Mouse (Mus musculus): Measurements from ENCODE around the gene Recql. TPM values are rescaled to one million over a fixed set of nuclear protein-coding genes. Genes with fewer than 3 reads are reported as not detected.

Recql gene
- polyA plus RNA-seq, 1 experiment from 2014 or later: 14.9 TPM

DNA sequence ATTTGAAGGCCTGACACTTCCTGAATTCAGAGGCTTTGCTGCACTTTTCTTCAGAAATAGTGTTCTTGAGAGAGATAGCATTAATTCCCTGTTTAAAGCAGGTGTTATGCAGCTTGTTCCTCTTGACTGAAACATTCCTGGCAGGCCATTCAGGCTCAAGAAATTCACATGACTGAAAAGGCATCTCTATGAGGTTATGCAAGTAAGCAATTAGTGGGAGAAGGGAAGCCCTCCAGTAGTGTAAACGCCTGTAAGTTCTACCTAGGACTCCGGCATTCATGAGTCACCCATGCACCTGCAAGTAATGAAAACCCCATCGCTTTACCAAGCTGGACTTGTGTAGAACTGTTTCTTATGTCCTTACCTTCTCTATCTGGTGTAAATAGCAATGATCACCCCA is 17.3 kb downstream of the Recql start:
- ATAC-seq (replicated peaks; ENCODE audit: low FRiP score, low read depth): no peak
- Histone ChIP-seq H3K9me3 (replicated peaks; ENCODE audit: low read length) (no peaks in the 10 kb centered on the region), H3K27me3 (ENCODE audit: insufficient read depth, low read length) (no peaks in the 10 kb centered on the region), H3K36me3 (ENCODE audit: insufficient read depth, low read length) (peaks cover 23% of the 10 kb centered on the region), H3K4me2 (ENCODE audit: low read length) (no peak overlapping the region), H3K4me3 (replicated peaks; ENCODE audit: low read depth, low read length) (no peak overlapping the region), H3K9ac (ENCODE audit: low read depth, low read length) (no peak overlapping the region), H3K4me1 (replicated peaks; ENCODE audit: insufficient read depth, low read length) (no peaks in the 10 kb centered on the region), H3K27ac (no peak overlapping the region)
- 88% methylated on average over 3 of the region's 3 CpGs for WGBS
- no peak for DNase-seq (ENCODE audit: low spot score)
- no peak for TF ChIP-seq CTCF (IDR thresholded peaks at IDR 0.05; ENCODE audit: low read depth)

DNA sequence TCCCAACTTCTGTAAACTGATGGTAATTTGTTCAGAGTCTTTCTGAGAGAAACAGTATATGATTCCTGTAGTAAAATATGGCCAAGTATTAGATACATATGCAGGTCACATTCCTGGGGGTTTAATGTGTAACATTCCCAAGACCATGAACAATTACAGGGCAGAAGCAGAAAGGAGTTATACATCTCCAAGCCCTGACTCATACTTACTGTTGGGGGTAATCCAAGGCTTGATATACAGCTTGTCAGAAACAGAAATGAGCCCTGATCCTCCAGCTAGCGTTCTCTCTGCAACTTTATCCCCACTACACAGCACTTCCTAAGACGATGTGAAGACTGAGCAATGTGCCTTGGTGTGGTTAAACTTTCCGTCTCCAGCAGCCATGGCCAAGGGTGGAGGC is 19.3 kb downstream of the Recql start:
- no peak for DNase-seq (ENCODE audit: low spot score)
- H3K4me2 ChIP-seq (ENCODE audit: low read length): no peak overlapping the region
- H3K36me3 ChIP-seq (ENCODE audit: insufficient read depth, low read length): peaks cover 27% of the 10 kb centered on the region
- no peak for TF ChIP-seq CTCF (IDR thresholded peaks at IDR 0.05; ENCODE audit: low read depth)
- no peaks in the 10 kb centered on the region for H3K9me3 ChIP-seq (replicated peaks; ENCODE audit: low read length)
- ATAC-seq (replicated peaks; ENCODE audit: low FRiP score, low read depth): no peak
- H3K9ac ChIP-seq (ENCODE audit: low read depth, low read length): no peak overlapping the region
- no peak overlapping the region for H3K27ac ChIP-seq
- H3K27me3 ChIP-seq (ENCODE audit: insufficient read depth, low read length): no peaks in the 10 kb centered on the region
- no peak overlapping the region for H3K4me3 ChIP-seq (replicated peaks; ENCODE audit: low read depth, low read length)
- 91% methylated on average over 3 of the region's 3 CpGs for WGBS
- no peaks in the 10 kb centered on the region for H3K4me1 ChIP-seq (replicated peaks; ENCODE audit: insufficient read depth, low read length)

DNA sequence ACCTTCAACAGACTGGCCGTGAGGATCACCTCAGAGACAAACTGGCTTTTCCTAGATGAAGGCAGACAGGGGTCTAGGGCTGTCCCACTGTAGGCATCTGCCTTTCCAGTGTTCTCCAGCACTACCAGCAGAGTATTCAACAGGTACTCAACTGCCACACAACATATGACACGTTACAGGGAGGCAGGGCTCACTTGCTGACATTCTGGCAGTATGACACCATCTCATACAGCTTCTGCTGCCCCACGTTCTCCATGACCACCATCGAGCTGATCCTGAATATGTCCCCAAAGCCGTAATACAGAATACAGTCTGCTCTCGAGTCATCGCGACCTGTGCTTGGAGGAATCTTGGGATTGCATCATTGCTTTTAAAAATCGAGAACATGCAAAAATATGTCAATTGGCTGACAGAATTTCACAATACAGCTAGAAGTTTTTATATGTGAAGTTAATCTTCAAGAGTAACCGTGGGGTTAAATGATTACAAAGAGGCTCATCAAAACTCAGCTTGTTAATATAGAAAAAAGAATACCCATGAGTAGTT is 20.3 kb downstream of the Recql start:
- no peaks in the 10 kb centered on the region for H3K4me1 ChIP-seq (replicated peaks; ENCODE audit: insufficient read depth, low read length)

DNA sequence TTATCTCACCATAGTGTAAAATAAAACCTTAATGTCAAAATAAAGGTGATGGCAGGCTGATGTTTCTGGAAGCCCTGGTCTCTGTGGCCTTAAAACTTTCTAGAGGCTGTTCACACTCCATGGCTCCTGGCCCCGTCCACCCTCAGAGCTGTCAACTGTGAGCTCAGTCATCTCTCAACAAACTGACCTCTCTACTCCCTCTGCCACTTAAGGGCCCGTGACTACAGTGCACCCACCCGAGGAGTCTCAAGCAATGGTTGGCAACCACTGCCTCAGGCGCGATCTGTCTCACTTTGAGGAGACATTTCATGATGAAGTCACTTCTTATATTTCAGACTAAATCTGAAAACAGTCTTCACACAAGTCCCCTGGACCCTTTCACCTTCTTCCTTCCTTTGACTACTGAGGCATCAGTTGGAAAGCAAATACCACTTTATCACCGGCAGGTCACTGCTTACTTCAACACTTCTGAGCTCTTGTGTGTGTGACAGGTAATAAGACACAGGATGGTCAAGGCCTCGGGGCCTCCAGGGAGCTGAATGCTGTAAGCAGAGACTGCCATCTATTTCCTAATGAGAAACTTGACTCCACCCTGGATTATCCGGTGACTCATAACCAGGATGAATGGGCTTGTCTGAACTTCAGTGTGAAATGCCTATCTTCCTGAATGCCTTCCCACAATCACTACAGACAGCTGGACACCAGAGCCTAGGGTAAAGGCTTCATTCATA is 21.0 kb downstream of the Recql start:
- ATAC-seq (replicated peaks; ENCODE audit: low FRiP score, low read depth): peak; percentile 79
- WGBS: 48% methylated on average over 8 of the region's 8 CpGs
- Histone ChIP-seq H3K9me3 (replicated peaks; ENCODE audit: low read length) (no peaks in the 10 kb centered on the region), H3K9ac (ENCODE audit: low read depth, low read length) (no peak overlapping the region), H3K27me3 (ENCODE audit: insufficient read depth, low read length) (no peaks in the 10 kb centered on the region), H3K4me3 (replicated peaks; ENCODE audit: low read depth, low read length) (no peak overlapping the region), H3K27ac (no peak overlapping the region), H3K4me1 (replicated peaks; ENCODE audit: insufficient read depth, low read length) (no peaks in the 10 kb centered on the region), H3K36me3 (ENCODE audit: insufficient read depth, low read length) (peaks cover 30% of the 10 kb centered on the region; the same call in 1 of the 2 replicates), H3K4me2 (ENCODE audit: low read length) (no peak overlapping the region)
- no peak for TF ChIP-seq CTCF (IDR thresholded peaks at IDR 0.05; ENCODE audit: low read depth)
- DNase-seq (ENCODE audit: low spot score): peak; percentile 51

More for the DNA sequence above, 20.3 kb downstream of the Recql start:
- Histone ChIP-seq H3K4me2 (ENCODE audit: low read length) (no peak overlapping the region), H3K4me3 (replicated peaks; ENCODE audit: low read depth, low read length) (no peak overlapping the region), H3K36me3 (ENCODE audit: insufficient read depth, low read length) (peaks cover 28% of the 10 kb centered on the region; the same call in 1 of the 2 replicates), H3K9me3 (replicated peaks; ENCODE audit: low read length) (no peaks in the 10 kb centered on the region), H3K27me3 (ENCODE audit: insufficient read depth, low read length) (no peaks in the 10 kb centered on the region), H3K9ac (ENCODE audit: low read depth, low read length) (no peak overlapping the region), H3K27ac (no peak overlapping the region)
- no peak for DNase-seq (ENCODE audit: low spot score)
- WGBS: 84% methylated on average over 10 of the region's 10 CpGs
- no peak for ATAC-seq (replicated peaks; ENCODE audit: low FRiP score, low read depth)
- no peak for TF ChIP-seq CTCF (IDR thresholded peaks at IDR 0.05; ENCODE audit: low read depth)

DNA sequence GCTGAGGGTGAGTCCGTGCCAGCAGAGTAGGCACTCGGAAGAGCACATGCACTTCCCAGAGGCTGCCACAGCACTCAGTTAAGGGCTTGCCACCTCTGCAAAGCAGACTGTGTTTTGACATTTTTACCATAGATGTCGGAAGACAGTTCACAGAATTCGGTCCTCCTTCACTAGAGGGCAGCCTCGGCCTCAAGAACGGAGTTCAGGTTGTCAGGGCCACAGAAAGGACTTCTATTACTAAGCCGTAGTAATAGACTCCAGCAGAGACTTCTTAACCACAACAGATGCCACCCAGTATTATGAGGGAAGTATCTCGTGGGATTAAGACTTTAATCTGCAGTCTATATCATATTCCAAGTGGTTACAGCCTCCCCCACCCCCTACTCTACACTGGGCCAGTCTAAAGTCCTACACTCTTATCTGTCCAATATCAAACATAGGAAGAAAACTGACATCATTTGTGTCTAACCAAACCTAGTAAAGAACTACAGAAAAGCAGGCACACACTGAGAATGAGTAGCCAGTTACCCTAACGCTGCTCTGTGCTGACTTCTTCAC is 23.8 kb downstream of the Recql start:
- peaks cover 43% of the 10 kb centered on the region for H3K36me3 ChIP-seq (ENCODE audit: insufficient read depth, low read length)
- H3K4me1 ChIP-seq (replicated peaks; ENCODE audit: insufficient read depth, low read length): no peaks in the 10 kb centered on the region
- ATAC-seq (replicated peaks; ENCODE audit: low FRiP score, low read depth) (no peak), DNase-seq (ENCODE audit: low spot score) (peak; percentile 27)
- no peak overlapping the region for H3K4me2 ChIP-seq (ENCODE audit: low read length)
- peak; percentile 57 for TF ChIP-seq CTCF (IDR thresholded peaks at IDR 0.05; ENCODE audit: low read depth)
- H3K27me3 ChIP-seq (ENCODE audit: insufficient read depth, low read length): no peaks in the 10 kb centered on the region
- no peak overlapping the region for H3K27ac ChIP-seq
- H3K9ac ChIP-seq (ENCODE audit: low read depth, low read length): no peak overlapping the region
- WGBS: 72% methylated on average over 9 of the region's 9 CpGs
- no peak overlapping the region for H3K4me3 ChIP-seq (replicated peaks; ENCODE audit: low read depth, low read length)
- no peaks in the 10 kb centered on the region for H3K9me3 ChIP-seq (replicated peaks; ENCODE audit: low read length)

DNA sequence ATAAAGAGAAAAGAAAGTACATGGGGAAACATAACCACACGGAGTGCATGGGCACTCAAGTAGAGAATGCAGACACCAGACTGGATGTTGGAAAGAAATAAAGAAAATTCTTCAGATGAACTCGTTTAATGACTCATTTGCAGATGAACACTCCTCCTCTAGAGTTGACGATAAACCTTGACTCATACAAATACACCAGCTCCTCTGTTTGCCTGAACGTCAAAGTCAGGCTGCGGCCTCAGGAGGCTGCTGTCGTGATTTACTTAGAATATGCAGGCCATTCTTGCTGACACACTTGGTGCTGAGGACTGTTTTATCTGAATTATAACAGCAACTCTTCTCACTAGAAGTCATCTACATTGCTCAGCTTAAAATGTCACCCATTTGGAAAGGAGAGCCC is 24.9 kb downstream of the Recql start:
- no peak overlapping the region for H3K4me3 ChIP-seq (replicated peaks; ENCODE audit: low read depth, low read length)
- no peak for TF ChIP-seq CTCF (IDR thresholded peaks at IDR 0.05; ENCODE audit: low read depth)
- H3K36me3 ChIP-seq (ENCODE audit: insufficient read depth, low read length): peaks cover 44% of the 10 kb centered on the region
- DNase-seq (ENCODE audit: low spot score) (no peak), ATAC-seq (replicated peaks; ENCODE audit: low FRiP score, low read depth) (no peak)
- no peak overlapping the region for H3K4me2 ChIP-seq (ENCODE audit: low read length)
- no peaks in the 10 kb centered on the region for H3K9me3 ChIP-seq (replicated peaks; ENCODE audit: low read length)
- no peaks in the 10 kb centered on the region for H3K27me3 ChIP-seq (ENCODE audit: insufficient read depth, low read length)
- no peak overlapping the region for H3K27ac ChIP-seq
- H3K4me1 ChIP-seq (replicated peaks; ENCODE audit: insufficient read depth, low read length): no peaks in the 10 kb centered on the region
- WGBS: 90% methylated on average over 6 of the region's 6 CpGs
- H3K9ac ChIP-seq (ENCODE audit: low read depth, low read length): no peak overlapping the region
